Mouse (Mus musculus) embryonic facial prominence, embryonic 13.5 days (tissue): Measurements from ENCODE around the gene 1700030K09Rik. TPM values are rescaled to one million over a fixed set of nuclear protein-coding genes. Genes with fewer than 3 reads are reported as not detected.

Experiments
- ATAC-seq: fragments of 200-750 bp; cut with Nextera tagmentation; 2 replicates; pipeline ENCODE4 v1.8.0; 2017; ENCODE audit warnings: low read depth; ENCODE audit not compliant: insufficient number of reproducible peaks, insufficient read depth, low FRiP score, low TSS enrichment
- H3K27ac ChIP-seq: fragments of 300-500 bp; sonication (generic); 2 replicates; pipeline ENCODE4 v1.5.1; 2015; ENCODE audit warnings: moderate library complexity, mild to moderate bottlenecking, inconsistent platforms
- H3K27me3 ChIP-seq: fragments of 300-500 bp; sonication (generic); 2 replicates; pipeline ENCODE4 v1.6.1; 2015; ENCODE audit warnings: mild to moderate bottlenecking, inconsistent platforms
- H3K36me3 ChIP-seq: fragments of 300-500 bp; sonication (generic); 2 replicates; pipeline ENCODE4 v1.6.1; 2015; ENCODE audit warnings: mild to moderate bottlenecking, inconsistent platforms
- H3K4me1 ChIP-seq: fragments of 300-500 bp; sonication (generic); 2 replicates; pipeline ENCODE4 v1.6.1; 2015; ENCODE audit warnings: inconsistent platforms
- H3K4me2 ChIP-seq: fragments of 300-500 bp; sonication (generic); 2 replicates; pipeline ENCODE4 v1.6.1; 2015; ENCODE audit warnings: moderate library complexity, mild to moderate bottlenecking, inconsistent platforms
- H3K4me3 ChIP-seq: fragments of 300-500 bp; sonication (generic); 2 replicates; pipeline ENCODE4 v1.5.1; 2015; ENCODE audit warnings: mild to moderate bottlenecking, inconsistent platforms
- H3K9ac ChIP-seq: fragments of 300-500 bp; sonication (generic); 2 replicates; pipeline ENCODE4 v1.6.1; 2015; ENCODE audit warnings: mild to moderate bottlenecking, inconsistent platforms
- H3K9me3 ChIP-seq: fragments of 300-500 bp; sonication (generic); 2 replicates; pipeline ENCODE4 v1.6.1; 2016; ENCODE audit warnings: inconsistent platforms
- WGBS: fragments of 180-500 bp; shearing (Covaris S2); methylation state at CpG from one replicate; pipeline ENCODE4 v1.1.7; 2015; ENCODE audit warnings: mixed read lengths; 5-methylcytosine and 5-hydroxymethylcytosine counted together
- polyA plus RNA-seq: library from polyadenylated mRNA; unstranded; fragments of >200 nt; fragmentation: Nextera tagmentation; extraction: Ambion mirVana; gene quantifications from 2 replicates; pipeline ENCODE4 v1.2.1, GENCODE M21; 2015

1700030K09Rik gene
- polyA plus RNA-seq: 18.5 and 19.9 TPM in 2 replicates

DNA sequence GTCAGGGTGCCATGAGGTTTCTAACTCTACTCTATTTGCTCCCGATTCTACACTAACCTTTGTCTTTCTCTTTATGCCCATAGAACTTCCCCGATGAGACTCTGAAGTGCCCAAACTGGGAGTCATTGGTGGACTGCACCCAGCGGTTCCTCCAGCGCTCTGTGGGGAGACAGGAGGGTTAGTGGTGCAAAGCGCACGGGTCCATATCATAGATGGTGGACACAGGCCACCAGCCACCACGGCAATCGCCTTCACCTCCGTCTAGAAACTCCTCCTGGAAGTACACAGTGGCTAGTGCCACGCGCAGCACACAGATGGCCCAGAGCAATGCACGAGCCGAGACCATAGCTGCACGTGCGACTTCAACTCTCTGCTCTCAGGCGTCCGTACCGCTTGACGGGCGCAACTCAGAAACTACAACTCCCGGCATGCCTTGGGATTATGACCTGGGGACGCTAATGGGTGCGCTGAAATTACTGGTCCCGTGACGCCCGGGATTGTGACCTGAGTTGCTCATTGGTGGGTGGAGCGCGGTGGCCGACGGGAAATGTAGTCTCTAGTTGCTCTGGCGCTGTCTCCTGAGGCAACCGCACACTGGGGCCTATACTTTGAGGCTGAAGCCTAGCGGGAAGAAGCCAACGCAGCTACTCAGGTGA, at the start of gene 1700030K09Rik, which contains the start of gene Calr3:
1700030K09Rik (plus strand) TSS at position 543 of the 656 bp plus-strand sequence.
Calr3 (minus strand) TSS at position 533 of the 656 bp plus-strand sequence.
- H3K4me2 ChIP-seq: peak within 1 kb of the TSS; percentile 73
- H3K4me3 ChIP-seq: peak within 1 kb of the TSS; percentile 50
- no peaks in the 10 kb centered on the region for H3K27me3 ChIP-seq
- peaks cover 21% of the 10 kb centered on the region for H3K36me3 ChIP-seq
- H3K9me3 ChIP-seq: no peaks in the 10 kb centered on the region
- peak; percentile 96 for ATAC-seq
- H3K4me1 ChIP-seq: peaks cover 13% of the 10 kb centered on the region
- WGBS: 5% methylated on average over 34 of the region's 34 CpGs
- peak within 1 kb of the TSS; percentile 51; the same call in 1 of the 2 replicates for H3K27ac ChIP-seq
- peak within 1 kb of the TSS; percentile 77 for H3K9ac ChIP-seq

DNA sequence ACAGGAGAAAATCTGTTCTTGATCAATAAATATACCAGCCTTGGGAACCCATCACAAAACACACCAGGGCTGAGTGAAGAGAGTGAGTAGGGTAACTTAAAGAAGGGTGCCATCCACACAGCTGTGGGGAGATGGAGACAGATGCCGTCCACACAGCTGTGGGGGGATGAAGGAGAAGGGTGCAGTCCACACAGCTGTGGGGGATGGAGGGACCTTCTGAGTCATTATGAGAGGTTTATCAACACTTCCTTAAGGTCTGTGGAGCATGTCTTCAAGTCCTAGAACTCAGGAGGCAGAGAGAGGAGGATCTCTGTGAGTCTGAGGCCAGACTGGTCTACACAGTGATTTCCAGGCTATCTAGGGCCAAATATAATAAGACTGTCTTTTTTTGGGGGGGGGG, 42.3 kb upstream of the 1700030K09Rik start:
- no peaks in the 10 kb centered on the region for H3K27me3 ChIP-seq
- no peak overlapping the region for H3K4me2 ChIP-seq
- 77% methylated on average over 1 of the region's 1 CpGs for WGBS
- ATAC-seq: no peak
- H3K4me3 ChIP-seq: no peak overlapping the region
- no peaks in the 10 kb centered on the region for H3K9me3 ChIP-seq
- H3K9ac ChIP-seq: no peak overlapping the region
- H3K27ac ChIP-seq: no peak overlapping the region
- 0 out of 2 replicates have a peak, but pooled peaks cover 3% of the 10 kb centered on the region for H3K4me1 ChIP-seq
- H3K36me3 ChIP-seq: peaks cover 34% of the 10 kb centered on the region

DNA sequence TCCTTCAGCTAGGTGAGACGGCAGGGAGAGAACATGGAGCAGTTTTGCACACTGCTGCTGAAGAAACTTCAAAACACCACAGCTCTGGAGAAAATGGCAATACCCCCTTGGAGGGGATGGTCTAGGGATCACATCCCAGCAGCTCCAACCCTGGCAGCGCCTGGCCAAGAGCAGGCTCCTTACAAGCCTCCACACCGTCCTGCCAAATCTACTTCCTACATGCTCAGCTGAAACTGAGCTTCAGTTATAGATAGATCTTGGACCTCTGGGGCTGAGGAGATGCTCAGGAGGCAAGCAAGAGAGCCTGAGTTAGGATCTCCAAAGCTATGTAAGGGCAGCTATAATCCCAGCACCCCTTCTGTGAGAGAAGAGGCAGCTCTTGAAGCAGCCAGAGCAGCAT, 40.7 kb upstream of the 1700030K09Rik start:
- Histone ChIP-seq H3K36me3 (peaks cover 20% of the 10 kb centered on the region), H3K27me3 (no peaks in the 10 kb centered on the region), H3K4me1 (0 out of 2 replicates have a peak, but pooled peaks cover 3% of the 10 kb centered on the region), H3K4me3 (no peak overlapping the region), H3K27ac (no peak overlapping the region), H3K4me2 (no peak overlapping the region), H3K9me3 (no peaks in the 10 kb centered on the region), H3K9ac (no peak overlapping the region)
- no peak for ATAC-seq
- WGBS: 94% methylated on average over 3 of the region's 3 CpGs

DNA sequence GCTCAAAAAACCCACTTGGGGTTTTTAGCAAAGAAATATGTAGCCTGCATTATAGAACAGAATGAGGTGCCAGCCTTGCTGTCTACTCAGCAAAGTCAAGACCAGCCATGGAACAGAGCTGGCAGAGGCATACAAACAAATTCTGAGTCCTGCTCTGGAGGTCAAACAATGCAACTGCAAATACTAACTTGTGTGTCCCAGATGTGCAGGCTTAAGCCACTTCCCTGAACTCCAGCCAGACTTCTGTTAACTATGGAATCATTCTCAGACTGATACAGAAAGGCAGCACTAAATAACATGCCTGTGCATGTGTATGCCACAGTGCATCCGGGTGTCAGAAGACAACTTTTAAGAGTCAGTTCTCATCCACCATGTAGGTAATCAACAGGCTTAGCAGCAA, 35.8 kb upstream of the 1700030K09Rik start:
- no peaks in the 10 kb centered on the region for H3K9me3 ChIP-seq
- peaks cover 8% of the 10 kb centered on the region; the same call in 1 of the 2 replicates for H3K36me3 ChIP-seq
- H3K4me2 ChIP-seq: no peak overlapping the region
- WGBS: 76% methylated on average over 1 of the region's 1 CpGs
- no peak for ATAC-seq
- H3K27me3 ChIP-seq: no peaks in the 10 kb centered on the region
- no peak overlapping the region for H3K9ac ChIP-seq
- H3K4me1 ChIP-seq: peaks cover 16% of the 10 kb centered on the region
- H3K4me3 ChIP-seq: no peak overlapping the region
- H3K27ac ChIP-seq: no peak overlapping the region

DNA sequence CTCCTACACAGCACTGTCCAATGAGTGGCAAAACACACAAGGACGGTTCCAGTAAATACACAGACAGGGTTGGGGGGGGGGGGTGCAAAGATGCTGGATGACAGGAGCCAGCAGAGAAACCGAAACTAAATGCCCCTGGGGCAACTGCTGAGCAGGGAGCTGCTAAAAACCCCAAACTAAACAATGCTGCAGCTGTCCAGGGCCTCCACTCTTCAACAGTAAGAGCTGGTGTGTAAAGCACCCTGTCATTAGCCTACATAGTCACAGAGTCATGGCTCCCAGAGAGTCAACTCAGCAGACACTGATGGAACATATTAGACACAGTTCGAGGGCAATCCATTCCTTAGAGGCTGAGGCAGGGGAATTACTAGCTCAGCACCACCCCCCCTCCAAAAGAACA, 34.2 kb upstream of the 1700030K09Rik start:
- 23% methylated on average over 3 of the region's 3 CpGs for WGBS
- H3K36me3 ChIP-seq: peaks cover 13% of the 10 kb centered on the region; the same call in 1 of the 2 replicates
- H3K4me2 ChIP-seq: no peak overlapping the region
- no peaks in the 10 kb centered on the region for H3K27me3 ChIP-seq
- H3K27ac ChIP-seq: peak overlapping the region; percentile 28; the same call in 1 of the 2 replicates
- ATAC-seq: no peak
- H3K4me3 ChIP-seq: no peak overlapping the region
- no peaks in the 10 kb centered on the region for H3K9me3 ChIP-seq
- no peak overlapping the region for H3K9ac ChIP-seq
- peaks cover 28% of the 10 kb centered on the region for H3K4me1 ChIP-seq

DNA sequence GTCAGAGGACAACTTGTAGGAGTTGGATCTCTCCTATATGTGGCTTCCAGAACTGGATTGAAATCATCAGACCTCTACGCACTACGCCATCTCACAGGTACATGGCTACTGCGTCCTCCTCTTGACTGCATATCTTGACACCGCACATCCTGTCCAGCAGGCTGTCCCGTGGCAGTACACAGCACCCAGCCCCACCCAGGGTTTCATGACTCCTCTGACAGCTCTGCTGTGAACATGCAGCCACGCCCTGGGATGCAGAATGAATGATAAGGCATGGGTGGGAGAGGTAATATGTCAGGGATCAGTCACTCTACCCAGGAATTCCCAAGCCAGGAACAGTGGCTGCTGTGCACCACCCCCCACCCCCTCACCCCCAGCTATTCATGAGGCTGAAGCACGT, 29.8 kb upstream of the 1700030K09Rik start:
- no peak overlapping the region for H3K4me2 ChIP-seq
- H3K4me3 ChIP-seq: no peak overlapping the region
- H3K36me3 ChIP-seq: peaks cover 13% of the 10 kb centered on the region; the same call in 1 of the 2 replicates
- no peak for ATAC-seq
- peaks cover 70% of the 10 kb centered on the region for H3K4me1 ChIP-seq
- H3K9me3 ChIP-seq: no peaks in the 10 kb centered on the region
- no peaks in the 10 kb centered on the region for H3K27me3 ChIP-seq
- no peak overlapping the region for H3K9ac ChIP-seq
- 86% methylated on average over 7 of the region's 7 CpGs for WGBS
- no peak overlapping the region for H3K27ac ChIP-seq

DNA sequence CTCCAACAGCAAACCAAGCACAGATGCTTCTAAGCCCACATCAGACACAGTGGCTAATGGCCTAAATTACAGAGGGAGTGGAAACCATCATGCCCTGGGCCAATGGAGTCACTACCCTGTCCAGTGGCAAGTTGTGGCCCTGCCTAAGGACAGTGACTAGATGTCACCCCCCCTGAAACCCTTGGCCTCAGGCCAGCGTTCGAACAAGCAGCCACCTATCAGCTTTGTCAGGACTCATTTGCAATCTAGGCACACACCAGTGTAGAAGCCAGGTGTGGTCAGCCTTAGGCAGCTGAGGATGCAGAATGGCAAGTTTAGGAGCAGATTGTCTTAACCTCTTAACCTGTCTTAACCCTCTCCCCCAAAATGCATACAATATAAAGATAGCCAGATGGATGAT, 28.4 kb upstream of the 1700030K09Rik start:
- Histone ChIP-seq H3K4me3 (no peak overlapping the region), H3K4me2 (no peak overlapping the region), H3K27ac (peak overlapping the region; percentile 61), H3K36me3 (peaks cover 13% of the 10 kb centered on the region; the same call in 1 of the 2 replicates), H3K27me3 (no peaks in the 10 kb centered on the region), H3K4me1 (peaks cover 71% of the 10 kb centered on the region), H3K9me3 (no peaks in the 10 kb centered on the region), H3K9ac (peak overlapping the region; percentile 37; the same call in 1 of the 2 replicates)
- WGBS: 69% methylated on average over 2 of the region's 2 CpGs
- ATAC-seq: no peak

DNA sequence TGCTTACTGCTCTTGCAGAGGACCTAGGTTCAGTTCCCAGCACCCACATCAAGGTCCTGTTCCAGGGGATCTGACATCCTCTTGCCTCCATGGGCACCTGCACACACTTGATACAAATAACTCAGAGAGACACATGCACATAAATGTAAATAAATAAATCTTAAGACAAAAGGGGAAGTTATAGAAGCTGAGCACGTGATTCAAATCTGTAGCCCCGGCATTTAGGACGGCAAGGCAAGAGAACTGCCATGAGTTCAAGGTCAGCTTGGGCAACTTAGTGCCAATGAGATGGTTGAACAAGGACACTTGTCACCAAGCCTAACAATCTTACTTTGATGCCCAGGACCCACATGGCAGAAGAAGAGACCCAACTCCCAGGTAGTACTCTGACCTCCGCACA, 25.6 kb upstream of the 1700030K09Rik start:
- WGBS: 95% methylated on average over 4 of the region's 4 CpGs
- peaks cover 75% of the 10 kb centered on the region for H3K4me1 ChIP-seq
- peaks cover 5% of the 10 kb centered on the region; the same call in 1 of the 2 replicates for H3K36me3 ChIP-seq
- H3K9me3 ChIP-seq: no peaks in the 10 kb centered on the region
- no peak overlapping the region for H3K9ac ChIP-seq
- H3K27ac ChIP-seq: no peak overlapping the region
- H3K4me3 ChIP-seq: no peak overlapping the region
- no peak overlapping the region for H3K4me2 ChIP-seq
- H3K27me3 ChIP-seq: no peaks in the 10 kb centered on the region
- ATAC-seq: no peak

DNA sequence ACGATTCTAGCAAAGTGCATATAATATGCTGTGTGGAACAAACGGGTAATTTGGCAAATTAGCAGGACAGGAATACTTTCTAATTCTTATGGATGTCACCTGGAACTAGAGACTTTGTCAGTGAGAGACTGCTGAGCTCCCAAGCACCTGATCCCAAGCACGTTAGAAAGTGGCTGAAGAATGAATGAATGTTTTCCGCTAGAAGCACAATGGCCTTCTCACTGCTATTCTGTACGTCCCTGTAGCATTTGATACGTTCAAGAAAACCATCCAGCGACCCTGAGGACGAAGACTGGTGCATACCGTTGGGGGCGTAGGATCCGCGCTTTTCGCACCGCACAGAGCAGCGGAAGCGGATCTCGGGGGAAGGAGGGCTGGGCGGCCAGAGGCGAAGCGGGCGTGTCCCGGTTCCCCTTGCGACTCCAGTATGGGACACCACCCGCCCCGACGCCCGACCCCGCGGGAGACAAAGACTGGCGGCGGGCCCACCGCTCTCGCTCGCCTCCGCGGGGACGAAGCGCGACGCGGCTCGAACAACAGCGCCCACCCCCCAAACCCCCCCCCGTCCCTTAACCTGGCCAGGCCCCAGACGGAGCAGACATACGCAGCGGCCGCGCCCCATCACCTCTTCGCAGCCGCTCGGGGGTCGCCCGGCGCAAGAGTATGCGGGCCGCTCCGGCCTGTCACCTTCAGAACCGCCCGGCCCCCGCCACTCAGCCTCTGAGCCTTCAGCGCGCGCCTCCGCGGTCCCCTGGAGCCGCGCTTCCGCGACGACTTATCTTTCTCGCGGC, 22.9 kb upstream of the 1700030K09Rik start:
- Histone ChIP-seq H3K4me3 (peak overlapping the region; percentile 80), H3K27me3 (no peaks in the 10 kb centered on the region), H3K4me1 (peaks cover 52% of the 10 kb centered on the region), H3K27ac (peak overlapping the region; percentile 95), H3K36me3 (no peaks in the 10 kb centered on the region), H3K9me3 (no peaks in the 10 kb centered on the region), H3K4me2 (peak overlapping the region; percentile 64), H3K9ac (peak overlapping the region; percentile 90)
- ATAC-seq: peak; percentile 20; the same call in 1 of the 2 replicates
- WGBS: under 1% methylated on average over 70 of the region's 73 CpGs

DNA sequence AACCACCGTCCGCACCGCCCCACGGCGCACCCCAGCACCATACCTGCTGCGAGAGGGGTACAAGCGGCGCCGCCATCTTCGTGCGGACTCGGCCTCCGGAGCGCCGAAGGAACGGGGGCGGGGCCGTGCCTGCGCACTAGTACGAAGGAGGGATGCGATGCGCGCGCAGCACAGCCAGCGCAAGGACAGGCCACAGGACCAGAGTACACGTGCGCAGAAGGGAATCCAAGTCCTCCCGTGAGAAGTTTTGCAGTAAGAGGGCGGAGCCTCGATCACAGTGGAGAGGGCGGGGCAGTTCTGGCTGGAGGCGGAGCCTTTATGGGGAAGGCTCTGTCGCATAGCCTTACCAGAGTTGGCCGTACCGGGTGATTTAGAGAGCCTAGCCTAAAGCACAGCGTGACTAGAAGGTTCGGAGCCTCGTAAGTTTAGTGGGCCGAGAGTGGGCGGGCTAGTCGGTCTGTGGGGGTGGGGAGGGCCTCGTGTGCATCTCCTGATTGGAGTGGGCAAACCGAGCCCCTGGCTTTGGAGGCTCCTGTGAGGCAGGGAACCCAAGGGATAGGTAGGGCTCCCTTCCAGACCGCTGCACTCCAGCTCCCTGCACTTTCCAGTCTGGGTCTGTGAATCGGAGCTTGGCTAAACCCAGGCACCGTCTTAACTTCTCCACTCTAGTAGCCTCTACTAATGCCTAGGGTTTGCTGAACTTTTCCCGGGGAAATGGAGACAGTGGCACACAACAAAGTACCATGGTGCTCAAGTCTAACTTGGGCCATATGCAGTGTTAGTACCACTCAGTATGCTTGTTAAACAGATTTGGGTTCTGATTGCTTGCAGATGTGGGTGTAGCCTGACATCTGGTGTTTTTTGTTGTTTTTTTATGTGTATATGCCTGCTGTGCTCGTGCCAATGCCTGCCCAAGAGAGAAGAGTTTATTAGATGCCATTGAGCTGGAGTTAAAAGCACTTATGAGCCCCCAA, 22.0 kb upstream of the 1700030K09Rik start, which contains the start of gene Eps15l1:
Eps15l1 (minus strand) TSS at position 99 of the 974 bp plus-strand sequence.
- H3K9me3 ChIP-seq: no peaks in the 10 kb centered on the region
- no peaks in the 10 kb centered on the region for H3K27me3 ChIP-seq
- peak; percentile 97 for ATAC-seq
- no peaks in the 10 kb centered on the region for H3K36me3 ChIP-seq
- H3K27ac ChIP-seq: peak within 1 kb of the TSS; percentile 95
- WGBS: under 1% methylated on average over 48 of the region's 48 CpGs
- peaks cover 44% of the 10 kb centered on the region for H3K4me1 ChIP-seq
- H3K4me2 ChIP-seq: peak within 1 kb of the TSS; percentile 64
- H3K4me3 ChIP-seq: peak within 1 kb of the TSS; percentile 80
- H3K9ac ChIP-seq: peak within 1 kb of the TSS; percentile 90
